Mouse (Mus musculus): ENCODE measurements at regions not wholly inside any gene's neighbourhood (a gene's known extent, or its start where the extent isn't known, plus 50 kb on each side); places are given as distances from the start of the nearest gene placed in this dataset.

DNA sequence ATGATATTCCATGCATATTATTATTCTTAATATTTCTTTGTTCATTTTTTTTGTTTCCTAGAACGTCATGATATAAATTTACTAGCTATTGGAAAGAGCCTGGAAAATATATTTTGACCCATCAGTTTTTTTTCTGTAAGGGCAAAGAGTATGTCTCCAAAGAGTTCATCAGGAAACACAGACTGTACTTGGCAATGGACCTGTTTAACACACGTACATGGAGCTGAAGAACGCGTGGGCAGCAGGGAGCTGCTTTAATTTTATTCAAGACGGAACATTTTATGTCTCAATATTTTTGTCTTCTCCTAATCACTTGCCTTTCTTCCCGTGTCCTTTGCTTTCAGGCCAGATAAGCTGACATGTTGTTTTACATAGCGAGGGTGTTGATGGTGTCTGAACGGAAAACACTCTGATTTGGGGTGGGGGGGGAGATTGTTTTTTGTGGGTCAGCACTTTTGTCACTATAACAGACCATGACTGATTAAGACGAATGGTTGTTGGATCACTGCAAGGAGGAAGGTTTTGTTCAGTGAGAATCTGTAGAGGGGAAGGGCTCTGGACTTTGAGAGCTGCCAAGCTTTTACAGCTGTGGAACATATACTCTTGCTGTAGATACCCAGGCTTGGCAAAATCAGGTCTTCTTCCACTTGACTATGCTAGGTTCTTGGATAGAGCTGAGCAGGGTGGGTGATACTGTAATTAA lies 176.2 kb upstream of the Mocs2 start:
- TF ChIP-seq CTCF (IDR thresholded peaks at IDR 0.05; ENCODE audit: control insufficient read depth, insufficient read depth, insufficient read length), result no peak
- no peak for TF ChIP-seq USF1 (IDR thresholded peaks at IDR 0.05; ENCODE audit: low read depth)
- no peak for TF ChIP-seq MYOG (IDR thresholded peaks at IDR 0.05; ENCODE audit: control insufficient read depth, extremely low read depth, insufficient read length)
- TF ChIP-seq FOSL1 (IDR thresholded peaks at IDR 0.05; ENCODE audit: insufficient read depth, low read length, poor library complexity, severe bottlenecking), result no peak
- no peak for TF ChIP-seq MAX (IDR thresholded peaks at IDR 0.05)
